Mouse (Mus musculus) bone marrow macrophage, adult 2 months (primary cell): ENCODE data around the gene Frmd4a.

Experiments
- CTCF ChIP-seq: IDR thresholded peaks from 2 replicates; pipeline ENCODE4 v1.5.1; 2012; ENCODE audit warnings: low read depth, mild to moderate bottlenecking, low read length, moderate library complexity
- POLR2A ChIP-seq: IDR thresholded peaks from 2 replicates; pipeline ENCODE4 v1.6.1; 2012; ENCODE audit warnings: mild to moderate bottlenecking, low read depth, low read length, borderline replicate concordance

DNA sequence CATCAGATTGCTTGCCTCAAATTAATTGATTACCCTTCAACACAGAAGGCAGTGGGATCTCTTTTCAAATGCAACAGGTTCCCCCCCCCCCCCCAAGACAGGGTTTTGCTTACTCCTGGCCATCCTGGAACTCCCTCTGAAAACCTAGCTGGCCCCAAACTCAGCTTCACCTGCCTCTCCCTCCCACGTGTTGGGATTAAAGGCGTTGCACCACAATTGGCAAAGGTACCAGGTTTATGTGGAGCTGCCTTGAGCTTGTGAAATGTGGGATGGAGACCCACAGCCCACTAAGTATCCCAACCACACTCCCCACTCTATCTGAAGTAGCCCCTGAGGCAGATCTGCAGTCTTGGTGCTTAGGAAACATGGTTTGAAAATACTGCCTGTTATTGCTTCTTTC lies 565.4 kb downstream of the Frmd4a start:
- no peak for TF ChIP-seq POLR2A
- TF ChIP-seq CTCF, result no peak
